Mouse (Mus musculus): ENCODE data around the gene Adcy5.

Gene Adcy5

GRCm38 (mm10) chr16:35205681-35206080 is 51.0 kb downstream of the Adcy5 start:
- no peak for DNase-seq (ENCODE audit: low read depth, low spot score)

GRCm38 (mm10) chr16:35206426-35206825 is 51.7 kb downstream of the Adcy5 start:
- DNase-seq (ENCODE audit: low read depth, low spot score): no peak

DNA sequence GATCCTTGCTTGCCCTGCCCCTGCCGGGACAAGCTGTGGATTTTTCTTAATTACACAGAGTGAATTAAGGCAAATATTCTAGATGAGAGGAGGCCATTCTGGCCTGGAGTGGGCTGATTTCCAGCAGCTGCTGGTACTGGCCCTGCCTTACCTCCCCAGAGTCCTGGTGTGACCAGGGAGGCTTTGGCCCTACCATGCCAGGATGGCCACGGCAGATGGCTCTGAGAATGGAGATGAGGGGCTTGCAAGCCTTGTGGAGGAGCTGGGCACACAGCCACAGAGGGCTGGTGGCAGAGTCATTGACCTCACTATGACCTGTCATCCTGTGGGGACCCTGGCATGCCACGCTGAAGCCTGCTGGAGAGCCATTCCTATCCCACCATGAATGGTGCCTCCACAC is 54.1 kb downstream of the Adcy5 start:
- no peak for DNase-seq (ENCODE audit: low read depth, low spot score)

DNA sequence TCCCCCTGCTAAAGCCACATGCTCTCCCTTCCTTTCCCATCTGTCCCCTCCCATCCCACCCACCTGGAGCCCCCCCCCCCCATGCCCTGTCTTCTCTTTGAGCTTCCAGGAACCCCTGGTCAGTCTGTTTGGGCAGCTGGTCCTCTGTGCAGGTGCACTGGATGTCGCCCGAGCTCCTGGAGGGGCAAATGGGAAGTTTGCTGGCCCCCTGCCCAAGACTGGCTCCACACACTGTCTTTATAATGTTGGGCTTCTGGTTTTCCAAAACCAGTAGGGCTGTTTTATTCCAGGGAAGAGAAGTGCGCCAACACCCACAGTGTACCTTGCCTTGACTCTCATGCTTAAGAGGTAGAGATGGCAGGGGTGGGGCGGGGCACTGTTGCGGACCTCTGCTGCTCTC is 55.1 kb downstream of the Adcy5 start:
- DNase-seq (ENCODE audit: low read depth, low spot score): no peak

DNA sequence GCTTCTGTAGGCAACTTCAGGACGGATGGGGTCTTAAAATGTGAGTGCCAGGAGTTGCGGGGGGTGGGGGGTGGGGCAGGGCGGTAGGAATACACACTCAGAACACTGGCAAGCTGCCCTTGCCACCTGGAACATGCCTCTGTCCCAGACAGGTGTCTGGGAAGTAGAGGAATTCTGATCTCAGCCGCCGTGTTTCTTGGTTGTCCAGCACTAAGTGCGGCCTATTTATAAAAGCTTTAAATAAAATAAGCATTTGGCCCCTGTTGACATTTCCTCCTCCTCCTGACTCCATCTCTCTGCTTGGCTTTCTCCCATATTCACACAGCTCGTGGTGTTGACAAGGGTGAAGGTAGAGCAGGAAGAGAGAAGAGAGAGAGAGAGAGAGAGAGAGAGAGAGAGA is 60.4 kb downstream of the Adcy5 start:
- DNase-seq (ENCODE audit: low read depth, low spot score): no peak

- DNase-seq (ENCODE audit: low read depth, low spot score): no peak
Measured at GRCm38 (mm10) chr16:35215498-35215897, 60.8 kb downstream of the Adcy5 start.

DNA sequence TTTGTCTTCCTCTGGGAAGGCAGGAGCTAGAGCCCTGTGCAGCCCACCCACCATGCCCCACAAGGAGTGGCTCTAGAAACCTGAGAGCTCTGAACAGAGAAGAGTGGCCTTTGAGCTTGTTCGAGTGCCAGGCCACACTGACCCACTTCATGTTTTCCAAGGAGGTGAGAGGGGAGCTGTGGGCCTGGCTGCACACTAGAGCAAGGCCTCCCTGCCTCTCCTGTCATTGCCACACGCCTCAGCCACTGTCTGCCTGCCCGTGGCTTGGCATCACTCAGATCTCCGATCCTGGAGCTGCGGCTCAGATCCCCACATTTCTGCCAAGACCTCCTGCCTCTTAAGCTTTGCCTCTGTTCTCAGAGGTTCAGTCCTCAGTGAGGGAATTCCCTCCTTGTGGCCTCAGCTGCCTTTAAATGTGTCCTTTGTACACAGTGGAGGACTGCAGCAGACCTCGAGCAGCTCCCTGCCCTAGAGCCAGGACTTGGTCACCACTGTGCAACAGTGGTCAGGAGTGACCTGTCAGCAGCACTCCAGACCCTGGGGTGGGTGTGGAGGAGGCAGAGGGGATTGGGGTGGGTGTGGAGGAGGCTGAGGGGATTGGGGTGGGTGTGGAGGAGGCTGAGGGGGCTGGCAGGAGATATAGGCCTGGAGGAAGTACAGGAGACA is 62.3 kb downstream of the Adcy5 start:
- DNase-seq (ENCODE audit: low read depth, low spot score): no peak

DNA sequence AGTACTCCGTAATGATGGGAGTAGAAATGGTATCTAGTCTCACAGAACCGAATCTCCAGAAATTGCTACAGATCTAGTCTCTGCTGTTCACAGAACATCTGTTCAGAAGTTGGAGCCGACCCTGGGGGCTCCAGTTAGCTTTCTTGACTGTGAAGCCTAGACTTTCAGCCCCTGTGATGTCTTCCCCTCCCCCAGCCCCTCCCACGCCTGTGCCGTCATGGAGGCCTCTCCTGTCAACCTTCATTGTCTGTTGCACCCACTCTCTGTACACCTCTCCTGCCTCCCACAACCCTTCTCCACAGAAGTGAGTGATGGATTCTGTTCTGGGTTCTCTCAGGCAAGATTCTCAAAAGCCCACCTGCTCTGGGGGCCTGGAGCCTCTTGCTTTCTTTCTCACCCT is 65.7 kb downstream of the Adcy5 start:
- no peak for DNase-seq (ENCODE audit: low read depth, low spot score)

DNA sequence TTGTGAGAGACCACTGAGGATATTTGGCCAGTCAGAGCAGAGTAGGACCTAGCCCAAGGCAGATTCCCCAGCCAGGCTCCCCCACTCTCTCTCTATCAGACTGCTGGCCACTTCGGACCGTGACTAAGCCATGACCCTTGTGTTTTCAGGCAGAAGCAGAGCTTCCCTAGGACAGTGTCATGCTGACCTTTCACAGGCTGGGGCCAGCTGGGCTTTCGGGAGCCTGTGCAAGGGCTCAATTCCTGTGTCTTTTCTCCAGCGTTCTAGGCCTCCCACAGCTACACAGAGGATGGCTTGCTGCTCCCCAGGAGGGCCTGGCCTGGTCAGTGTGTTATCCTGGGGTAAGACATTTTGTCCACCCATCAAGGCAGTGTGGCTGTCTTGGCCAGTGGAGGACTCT is 66.9 kb downstream of the Adcy5 start:
- no peak for DNase-seq (ENCODE audit: low read depth, low spot score)

GRCm38 (mm10) chr16:35223930-35224329 is 69.3 kb downstream of the Adcy5 start:
- no peak for DNase-seq (ENCODE audit: low read depth, low spot score)

DNA sequence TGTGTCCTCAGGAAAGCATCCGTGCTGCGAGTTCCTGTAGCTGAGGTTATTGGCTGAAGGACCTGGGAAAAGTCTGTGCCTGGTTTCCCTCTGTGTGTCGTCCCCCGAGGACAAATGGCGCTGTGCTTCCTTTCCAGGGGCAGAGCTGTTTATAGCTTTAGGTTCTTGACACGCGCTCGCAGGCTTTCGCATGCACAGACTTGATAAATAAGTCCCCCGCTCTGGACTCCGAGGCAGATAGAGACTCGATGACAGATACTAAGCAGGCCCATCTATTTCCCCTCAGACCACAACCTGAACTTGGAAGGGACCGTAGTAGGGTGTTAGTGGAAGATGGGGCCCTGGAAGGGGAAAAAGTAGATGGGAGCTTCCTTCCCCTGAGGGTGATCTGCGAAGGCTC is 70.0 kb downstream of the Adcy5 start:
- no peak for DNase-seq (ENCODE audit: low read depth, low spot score)

GRCm38 (mm10) chr16:35229582-35229981 is 74.9 kb downstream of the Adcy5 start:
- no peak for DNase-seq (ENCODE audit: low read depth, low spot score)

DNA sequence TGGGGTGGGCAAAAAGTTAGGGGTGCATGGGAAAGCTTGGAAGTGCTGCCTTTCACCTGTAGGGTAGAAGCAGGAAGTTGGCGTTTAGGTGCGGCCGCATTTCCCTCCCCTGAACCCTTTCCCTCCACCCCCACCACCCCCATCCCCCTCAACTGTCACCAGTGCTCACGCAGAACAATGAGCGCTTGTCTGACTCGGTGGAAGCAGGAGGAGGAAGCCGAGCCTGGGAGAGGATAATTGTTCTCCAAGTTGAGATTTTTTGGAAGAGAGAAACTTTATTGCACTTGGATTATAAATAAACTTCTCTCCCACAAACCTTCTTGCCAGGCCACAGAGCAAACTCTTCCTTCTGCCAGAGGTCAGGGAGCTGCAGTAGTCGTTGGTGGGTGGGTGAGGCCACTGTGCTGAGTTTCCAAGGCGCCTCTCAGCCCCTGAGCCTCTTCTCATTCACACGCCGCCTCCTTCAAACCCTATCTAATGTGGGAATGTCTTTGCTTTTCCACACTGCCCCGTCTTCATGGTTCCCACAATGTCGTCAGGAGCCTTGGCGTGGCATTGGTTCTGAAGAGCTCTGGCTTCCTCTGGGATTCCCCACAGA is 77.6 kb downstream of the Adcy5 start:
- no peak for DNase-seq (ENCODE audit: low read depth, low spot score)

GRCm38 (mm10) chr16:35233329-35233728 is 78.7 kb downstream of the Adcy5 start:
- DNase-seq (ENCODE audit: low read depth, low spot score): no peak

- no peak for DNase-seq (ENCODE audit: low read depth, low spot score)
Measured at GRCm38 (mm10) chr16:35237091-35237490, 82.4 kb downstream of the Adcy5 start.

GRCm38 (mm10) chr16:35239318-35239965 is 84.8 kb downstream of the Adcy5 start:
- no peak for DNase-seq (ENCODE audit: low read depth, low spot score)

DNA sequence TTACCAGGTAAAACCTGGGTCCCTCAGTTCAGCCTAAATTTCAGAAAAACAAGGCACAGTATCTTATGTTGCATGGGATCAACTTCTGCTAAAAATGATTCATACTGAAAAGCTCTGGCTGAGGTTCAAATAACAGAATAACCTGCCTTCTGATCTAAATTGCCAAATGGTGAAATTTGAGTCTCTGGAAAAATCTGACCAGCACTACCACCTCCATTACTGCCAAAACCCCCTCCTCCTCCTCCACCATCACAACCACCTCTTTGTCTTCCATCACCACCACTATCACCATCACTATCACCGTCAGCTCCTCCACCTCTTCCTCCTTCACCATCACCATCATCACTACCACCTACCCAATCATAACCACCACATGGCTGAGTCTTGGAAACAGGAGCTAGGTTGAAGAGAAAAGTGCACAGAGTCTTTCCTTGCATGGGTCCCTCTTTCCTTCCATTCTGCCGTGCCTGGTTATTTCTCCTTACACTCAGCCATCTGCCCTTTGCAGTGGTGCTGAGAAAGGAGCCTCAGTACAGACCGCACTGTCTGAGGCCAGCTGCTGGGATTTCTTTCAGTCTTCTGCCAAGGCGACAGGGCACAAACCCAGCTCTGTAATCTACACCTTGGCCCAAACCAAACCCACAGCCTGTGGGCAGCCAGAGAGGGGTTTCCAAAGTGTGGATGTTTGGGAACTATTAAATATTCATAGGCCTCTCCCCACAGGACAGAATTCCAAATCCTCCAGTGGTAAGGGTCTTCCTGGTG is 85.5 kb downstream of the Adcy5 start:
- DNase-seq (ENCODE audit: low read depth, low spot score): no peak

DNA sequence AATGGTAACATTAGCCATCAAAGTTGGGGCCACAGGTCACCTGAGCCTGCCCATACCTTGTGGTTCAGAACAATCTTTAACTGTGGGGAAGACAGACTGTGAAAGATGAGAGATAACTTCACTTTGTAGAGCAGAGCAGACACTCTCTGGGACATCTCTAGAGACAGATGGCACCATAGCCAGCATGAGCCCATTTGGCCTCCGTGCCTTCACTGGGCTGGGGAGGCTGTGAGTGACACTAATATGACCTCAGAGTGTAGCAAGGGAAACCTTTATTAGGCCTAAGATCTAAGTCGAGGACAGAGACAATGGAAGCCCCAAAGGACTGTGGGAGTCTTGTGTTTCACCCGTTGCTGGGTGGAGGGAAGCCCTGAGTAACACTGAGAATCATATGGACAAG is 92.7 kb downstream of the Adcy5 start:
- no peak for DNase-seq (ENCODE audit: low read depth, low spot score)

DNA sequence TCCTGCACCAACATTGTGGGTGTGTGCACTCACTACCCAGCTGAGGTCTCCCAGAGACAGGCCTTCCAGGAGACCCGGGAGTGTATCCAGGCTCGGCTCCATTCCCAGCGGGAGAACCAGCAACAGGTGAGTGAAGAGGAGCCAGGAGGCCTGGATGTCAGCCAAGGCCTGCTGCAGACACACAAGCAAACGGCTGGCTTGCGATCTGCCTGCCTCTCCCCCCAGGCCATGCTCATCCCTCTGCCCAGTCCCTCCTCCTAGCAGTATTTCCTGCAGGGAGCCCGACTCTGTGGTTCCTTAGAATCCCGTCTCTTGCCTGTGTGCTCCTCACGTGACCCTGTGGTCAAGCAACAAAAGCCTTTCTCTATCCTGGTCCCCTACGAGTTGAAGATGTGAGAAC is 94.1 kb downstream of the Adcy5 start:
- DNase-seq (ENCODE audit: low read depth, low spot score): no peak

GRCm38 (mm10) chr16:35249763-35250162 is 95.1 kb downstream of the Adcy5 start:
- DNase-seq (ENCODE audit: low read depth, low spot score): no peak

- no peak for DNase-seq (ENCODE audit: low read depth, low spot score)
Measured at GRCm38 (mm10) chr16:35251690-35252089, 97.0 kb downstream of the Adcy5 start.

GRCm38 (mm10) chr16:35252967-35253366 is 98.3 kb downstream of the Adcy5 start:
- no peak for DNase-seq (ENCODE audit: low read depth, low spot score)

DNA sequence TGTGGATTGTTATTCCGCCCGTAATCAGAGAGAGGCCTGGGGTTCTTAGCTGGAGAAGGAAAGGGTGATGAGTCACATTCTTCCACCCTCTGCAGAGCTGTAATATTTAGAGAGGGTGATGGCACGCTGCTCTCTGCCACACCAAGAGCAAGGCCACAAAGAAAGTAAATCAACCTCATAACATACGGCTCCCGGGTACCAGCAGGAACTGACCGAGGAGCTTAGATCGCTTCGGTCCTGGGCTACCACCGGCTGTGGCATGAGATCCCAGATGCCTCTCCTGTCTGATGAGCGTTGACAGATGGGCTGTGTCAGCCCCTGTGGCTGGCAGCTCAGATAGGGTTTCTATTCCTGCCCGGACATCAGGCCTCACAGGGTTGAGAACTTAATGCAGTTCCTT is 101.3 kb downstream of the Adcy5 start:
- no peak for DNase-seq (ENCODE audit: low read depth, low spot score)
